Mouse (Mus musculus): Measurements from ENCODE around the gene Emilin3. TPM values are rescaled to one million over a fixed set of nuclear protein-coding genes. Genes with fewer than 3 reads are reported as not detected.

Gene Emilin3
- polyA plus RNA-seq, 1 experiment from 2014 or later = 1.5 TPM

DNA sequence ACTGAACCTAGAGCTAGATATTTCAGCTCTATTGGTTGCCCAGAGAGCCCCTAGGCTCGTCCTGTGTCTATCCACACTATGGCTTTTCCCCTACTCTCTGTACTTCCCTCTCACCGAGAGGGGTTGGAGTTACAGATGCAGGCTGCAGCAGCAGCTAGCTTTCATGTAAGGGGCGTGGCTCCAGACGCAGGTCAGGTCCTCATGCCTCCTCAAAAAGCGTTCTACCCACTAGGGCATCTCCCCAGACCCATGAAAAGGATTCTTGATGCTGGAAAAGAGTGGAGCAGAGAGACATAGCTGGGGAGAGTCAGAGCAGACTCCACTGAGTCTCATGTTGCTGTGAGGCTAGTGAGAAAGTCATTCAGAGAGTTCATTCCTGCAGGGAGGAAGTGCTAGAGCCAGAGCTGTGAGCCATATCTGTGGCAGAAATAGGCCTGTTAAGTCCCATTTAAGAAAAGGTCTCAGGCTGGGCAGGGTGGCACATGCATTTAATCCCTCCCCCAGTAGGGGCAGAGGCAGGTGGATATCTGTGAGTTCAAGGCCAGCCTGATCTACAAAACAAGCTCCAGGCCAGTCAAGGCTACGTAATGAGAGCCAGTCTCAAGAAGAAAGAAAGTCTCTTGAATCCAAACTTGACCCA, 30.5 kb downstream of the Emilin3 start:
- no peak overlapping the region for H3K27ac ChIP-seq
- no peaks in the 10 kb centered on the region for H3K27me3 ChIP-seq (ENCODE audit: insufficient read depth, low read length)
- no peaks in the 10 kb centered on the region for H3K9me3 ChIP-seq (replicated peaks; ENCODE audit: low read length)
- no peak overlapping the region for H3K4me2 ChIP-seq (ENCODE audit: low read length)
- DNase-seq (ENCODE audit: low spot score) (no peak), ATAC-seq (replicated peaks; ENCODE audit: low FRiP score, low read depth) (no peak)
- no peak for TF ChIP-seq CTCF (IDR thresholded peaks at IDR 0.05; ENCODE audit: low read depth)
- no peak overlapping the region for H3K9ac ChIP-seq (ENCODE audit: low read depth, low read length)
- WGBS = 54% methylated on average over 6 of the region's 6 CpGs
- no peak overlapping the region for H3K4me3 ChIP-seq (replicated peaks; ENCODE audit: low read depth, low read length)
- no peaks in the 10 kb centered on the region for H3K36me3 ChIP-seq (ENCODE audit: insufficient read depth, low read length)
- H3K4me1 ChIP-seq (replicated peaks; ENCODE audit: insufficient read depth, low read length) = no peaks in the 10 kb centered on the region

DNA sequence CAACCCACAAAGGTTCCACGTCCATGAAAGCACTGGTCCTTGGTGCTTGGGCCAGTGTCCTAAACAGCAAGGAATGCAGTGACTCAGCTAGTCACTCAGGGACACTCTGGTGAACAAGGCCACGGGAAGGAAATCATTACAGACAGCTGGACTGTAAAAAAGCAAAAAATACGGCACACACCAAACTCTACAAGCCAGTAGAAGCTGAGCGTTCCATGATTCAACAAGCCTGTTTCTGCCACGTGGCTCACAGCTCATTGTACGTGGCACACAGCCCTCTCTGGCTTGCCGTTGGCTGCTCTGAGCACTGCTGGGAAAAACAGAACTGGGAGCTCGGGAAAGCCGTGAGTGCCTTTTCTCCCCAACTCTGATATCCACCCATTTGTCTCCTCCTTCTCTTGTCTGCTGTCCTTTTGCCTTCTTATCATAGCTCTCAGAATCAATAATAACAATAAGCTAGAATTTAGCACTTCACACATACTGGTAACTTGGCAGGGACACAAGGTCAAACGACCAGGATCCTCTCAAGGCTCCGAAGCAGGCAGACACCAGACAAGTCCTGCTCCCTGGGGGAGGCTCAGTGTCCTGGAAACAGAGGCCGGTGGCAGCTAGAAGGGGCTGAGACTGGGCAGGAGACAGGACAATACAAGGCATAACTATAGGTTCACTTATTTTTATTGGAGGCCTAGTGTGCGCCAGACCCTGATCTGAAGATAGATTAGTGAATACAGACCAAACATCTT, 31.5 kb downstream of the Emilin3 start, which contains the start of gene Lpin3:
Lpin3 (plus strand) TSS at position 218 of the 743 bp plus-strand sequence.
- Histone ChIP-seq H3K4me2 (ENCODE audit: low read length) (no peak within 1 kb of the TSS), H3K9me3 (replicated peaks; ENCODE audit: low read length) (no peaks in the 10 kb centered on the region), H3K9ac (ENCODE audit: low read depth, low read length) (no peak within 1 kb of the TSS), H3K27me3 (ENCODE audit: insufficient read depth, low read length) (no peaks in the 10 kb centered on the region), H3K36me3 (ENCODE audit: insufficient read depth, low read length) (no peaks in the 10 kb centered on the region), H3K27ac (no peak within 1 kb of the TSS), H3K4me1 (replicated peaks; ENCODE audit: insufficient read depth, low read length) (no peaks in the 10 kb centered on the region), H3K4me3 (replicated peaks; ENCODE audit: low read depth, low read length) (no peak within 1 kb of the TSS)
- no peak for TF ChIP-seq CTCF (IDR thresholded peaks at IDR 0.05; ENCODE audit: low read depth)
- ATAC-seq (replicated peaks; ENCODE audit: low FRiP score, low read depth) (no peak; the same call in 1 of the 2 replicates), DNase-seq (ENCODE audit: low spot score) (peak; percentile 36)
- 47% methylated on average over 13 of the region's 13 CpGs for whole genome bisulfite sequencing

DNA sequence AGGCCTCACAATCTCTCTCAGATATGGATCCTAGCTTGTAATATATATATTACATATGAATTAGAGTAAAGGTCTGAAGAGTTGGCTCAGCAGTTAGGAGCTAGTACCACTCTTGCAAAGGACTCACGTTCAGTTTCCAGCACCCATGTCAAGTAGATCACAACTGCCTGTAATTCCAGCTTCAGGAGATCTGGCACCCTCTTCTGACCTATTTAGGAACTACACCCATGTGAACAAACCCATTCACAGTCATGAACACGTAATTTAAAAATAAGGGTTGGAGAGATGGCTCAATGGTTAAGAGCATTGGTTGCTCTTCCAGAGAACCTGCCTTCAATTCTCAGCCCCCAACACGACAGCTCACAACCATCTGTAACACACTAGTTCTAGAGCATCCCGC, 36.0 kb downstream of the Emilin3 start:
- DNase-seq (ENCODE audit: low spot score) (no peak), ATAC-seq (replicated peaks; ENCODE audit: low FRiP score, low read depth) (no peak)
- Histone ChIP-seq H3K27me3 (ENCODE audit: insufficient read depth, low read length) (no peaks in the 10 kb centered on the region), H3K9ac (ENCODE audit: low read depth, low read length) (no peak overlapping the region), H3K36me3 (ENCODE audit: insufficient read depth, low read length) (no peaks in the 10 kb centered on the region), H3K4me2 (ENCODE audit: low read length) (no peak overlapping the region), H3K9me3 (replicated peaks; ENCODE audit: low read length) (no peaks in the 10 kb centered on the region), H3K4me3 (replicated peaks; ENCODE audit: low read depth, low read length) (no peak overlapping the region), H3K27ac (no peak overlapping the region), H3K4me1 (replicated peaks; ENCODE audit: insufficient read depth, low read length) (0 out of 2 replicates have a peak, but pooled peaks cover 8% of the 10 kb centered on the region)
- WGBS = 85% methylated on average over 4 of the region's 4 CpGs
- TF ChIP-seq CTCF (IDR thresholded peaks at IDR 0.05; ENCODE audit: low read depth) = peak; percentile 53

DNA sequence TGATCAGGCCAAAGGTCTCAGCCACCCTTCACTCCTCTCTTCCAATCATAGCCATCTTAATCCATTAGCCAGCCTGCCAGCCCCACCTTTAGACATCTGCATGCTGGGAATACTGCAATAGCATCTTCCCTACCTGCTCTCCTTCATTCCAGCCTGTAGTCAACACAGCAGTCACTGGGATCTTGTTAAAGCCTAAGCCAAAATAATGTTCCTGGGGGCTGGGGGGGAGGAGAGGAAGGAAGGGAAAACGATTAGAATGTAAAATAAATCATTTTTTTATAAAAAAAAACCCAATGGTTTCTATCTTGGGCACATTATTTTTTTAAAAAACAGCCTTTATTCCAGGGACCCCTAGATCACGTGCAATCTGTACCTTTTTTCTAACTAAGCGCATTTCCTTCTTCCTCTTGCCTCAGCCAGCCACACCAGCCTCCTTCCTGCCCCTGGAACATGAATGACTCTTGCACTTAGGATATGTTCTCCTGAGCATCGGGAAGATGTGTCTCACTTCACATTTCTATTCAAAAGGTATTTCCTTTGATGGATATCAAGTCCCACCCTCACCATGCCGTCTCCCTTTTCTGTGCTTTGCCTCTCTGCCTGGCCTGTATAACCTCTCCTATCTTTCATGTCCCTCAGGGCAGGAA, 37.8 kb downstream of the Emilin3 start:
- H3K4me1 ChIP-seq (replicated peaks; ENCODE audit: insufficient read depth, low read length) = 0 out of 2 replicates have a peak, but pooled peaks cover 8% of the 10 kb centered on the region
- 0 out of 2 replicates have a peak overlapping the region, but pooled peaks have one; percentile 97 for H3K27ac ChIP-seq
- 78% methylated on average over 5 of the region's 5 CpGs for WGBS
- H3K9ac ChIP-seq (ENCODE audit: low read depth, low read length) = no peak overlapping the region
- no peak overlapping the region for H3K4me2 ChIP-seq (ENCODE audit: low read length)
- ATAC-seq (replicated peaks; ENCODE audit: low FRiP score, low read depth) = no peak
- peak; percentile 24 for DNase-seq (ENCODE audit: low spot score)
- H3K36me3 ChIP-seq (ENCODE audit: insufficient read depth, low read length) = no peaks in the 10 kb centered on the region
- TF ChIP-seq CTCF (IDR thresholded peaks at IDR 0.05; ENCODE audit: low read depth) = no peak
- no peaks in the 10 kb centered on the region for H3K27me3 ChIP-seq (ENCODE audit: insufficient read depth, low read length)
- H3K9me3 ChIP-seq (replicated peaks; ENCODE audit: low read length) = no peaks in the 10 kb centered on the region
- no peak overlapping the region for H3K4me3 ChIP-seq (replicated peaks; ENCODE audit: low read depth, low read length)

DNA sequence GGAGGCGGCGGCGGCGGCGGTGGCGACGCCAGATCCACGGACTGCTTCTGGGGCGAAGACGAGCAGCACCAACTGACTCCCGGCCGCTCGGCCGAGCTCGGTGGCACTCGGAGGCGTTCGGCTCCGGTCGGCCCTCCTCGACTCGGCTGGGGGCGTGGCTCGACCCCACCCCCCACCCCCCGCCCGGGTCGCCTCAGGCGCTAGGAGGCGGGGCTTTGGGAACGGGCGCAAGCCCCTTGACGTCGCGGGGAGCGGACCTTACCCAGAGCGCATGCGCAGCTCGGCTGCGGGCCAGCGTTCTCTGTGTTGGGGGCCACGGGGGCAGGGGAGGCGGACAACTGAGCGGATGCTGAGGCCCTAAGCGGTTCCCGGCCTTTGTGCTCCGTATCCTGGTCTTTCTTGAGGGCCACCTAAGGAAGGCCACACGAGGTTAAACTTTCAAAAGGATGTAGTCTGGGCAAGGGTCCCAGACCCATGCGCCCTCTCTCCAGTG, 39.2 kb downstream of the Emilin3 start, which contains the start of gene Zhx3:
Zhx3 (minus strand) TSS at position 109 of the 493 bp plus-strand sequence.
- H3K27me3 ChIP-seq (ENCODE audit: insufficient read depth, low read length) = no peaks in the 10 kb centered on the region

DNA sequence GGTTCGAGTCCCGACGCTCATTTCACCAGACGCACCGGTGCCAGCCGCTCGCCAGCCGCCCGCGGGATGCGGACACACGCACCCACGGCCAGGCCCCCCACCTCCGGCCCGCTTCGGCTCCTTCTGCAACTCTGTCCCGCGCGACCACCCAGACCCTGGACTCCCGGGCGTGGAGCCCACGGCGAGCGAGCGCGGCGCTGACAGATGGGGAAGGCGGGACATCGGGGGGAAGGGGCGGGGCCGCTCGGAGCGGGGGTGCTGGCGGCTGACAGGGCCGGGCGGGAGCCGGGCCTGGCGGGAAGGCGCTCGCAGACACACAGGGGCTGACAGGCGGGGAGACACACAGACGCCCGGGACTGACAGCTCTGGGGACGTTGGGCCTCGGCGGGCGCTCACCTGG, 39.7 kb downstream of the Emilin3 start:
- peak overlapping the region; percentile 97 for H3K27ac ChIP-seq
- H3K9me3 ChIP-seq (replicated peaks; ENCODE audit: low read length) = no peaks in the 10 kb centered on the region
- peak overlapping the region; percentile 97 for H3K9ac ChIP-seq (ENCODE audit: low read depth, low read length)
- ATAC-seq (replicated peaks; ENCODE audit: low FRiP score, low read depth) (peak; percentile 80), DNase-seq (ENCODE audit: low spot score) (peak; percentile 68)
- 0 out of 2 replicates have a peak, but pooled peaks cover 8% of the 10 kb centered on the region for H3K4me1 ChIP-seq (replicated peaks; ENCODE audit: insufficient read depth, low read length)
- no peak for TF ChIP-seq CTCF (IDR thresholded peaks at IDR 0.05; ENCODE audit: low read depth)
- H3K27me3 ChIP-seq (ENCODE audit: insufficient read depth, low read length) = no peaks in the 10 kb centered on the region
- H3K36me3 ChIP-seq (ENCODE audit: insufficient read depth, low read length) = no peaks in the 10 kb centered on the region
- peak overlapping the region; percentile 84 for H3K4me3 ChIP-seq (replicated peaks; ENCODE audit: low read depth, low read length)
- WGBS = under 1% methylated on average over 33 of the region's 47 CpGs
- H3K4me2 ChIP-seq (ENCODE audit: low read length) = peak overlapping the region; percentile 64

More for the DNA sequence above, 39.2 kb downstream of the Emilin3 start, which contains the start of gene Zhx3:
- Histone ChIP-seq H3K4me1 (replicated peaks; ENCODE audit: insufficient read depth, low read length) (0 out of 2 replicates have a peak, but pooled peaks cover 8% of the 10 kb centered on the region), H3K9me3 (replicated peaks; ENCODE audit: low read length) (no peaks in the 10 kb centered on the region), H3K36me3 (ENCODE audit: insufficient read depth, low read length) (no peaks in the 10 kb centered on the region), H3K4me3 (replicated peaks; ENCODE audit: low read depth, low read length) (peak within 1 kb of the TSS; percentile 84), H3K27ac (peak within 1 kb of the TSS; percentile 97), H3K4me2 (ENCODE audit: low read length) (peak within 1 kb of the TSS; percentile 64), H3K9ac (ENCODE audit: low read depth, low read length) (peak within 1 kb of the TSS; percentile 97)
- under 1% methylated on average over 38 of the region's 48 CpGs for WGBS
- DNase-seq (ENCODE audit: low spot score) = peak; percentile 97
- peak; percentile 95 for ATAC-seq (replicated peaks; ENCODE audit: low FRiP score, low read depth)
- TF ChIP-seq CTCF (IDR thresholded peaks at IDR 0.05; ENCODE audit: low read depth) = 0 out of 2 replicates have a peak, but pooled peaks have one; percentile 4
